Mouse (Mus musculus): ENCODE results near the gene Xpot.

- TF ChIP-seq GATA1 (IDR thresholded peaks at IDR 0.05; ENCODE audit: borderline replicate concordance, low read length): no peak
- TF ChIP-seq FLI1 (IDR thresholded peaks at IDR 0.05; ENCODE audit: low read length): no peak
These were observed 536 bp downstream of the Xpot start for GRCm38 (mm10) chr10:121625407-121626185.
